Mouse (Mus musculus) layer of hippocampus, adult 9-11 months (tissue): ENCODE measurements around the gene Map1s.

Experiments
- DNase-seq: peaks from one replicate; pipeline ENCODE4 v3.0.0; 2022

Gene Map1s

DNA sequence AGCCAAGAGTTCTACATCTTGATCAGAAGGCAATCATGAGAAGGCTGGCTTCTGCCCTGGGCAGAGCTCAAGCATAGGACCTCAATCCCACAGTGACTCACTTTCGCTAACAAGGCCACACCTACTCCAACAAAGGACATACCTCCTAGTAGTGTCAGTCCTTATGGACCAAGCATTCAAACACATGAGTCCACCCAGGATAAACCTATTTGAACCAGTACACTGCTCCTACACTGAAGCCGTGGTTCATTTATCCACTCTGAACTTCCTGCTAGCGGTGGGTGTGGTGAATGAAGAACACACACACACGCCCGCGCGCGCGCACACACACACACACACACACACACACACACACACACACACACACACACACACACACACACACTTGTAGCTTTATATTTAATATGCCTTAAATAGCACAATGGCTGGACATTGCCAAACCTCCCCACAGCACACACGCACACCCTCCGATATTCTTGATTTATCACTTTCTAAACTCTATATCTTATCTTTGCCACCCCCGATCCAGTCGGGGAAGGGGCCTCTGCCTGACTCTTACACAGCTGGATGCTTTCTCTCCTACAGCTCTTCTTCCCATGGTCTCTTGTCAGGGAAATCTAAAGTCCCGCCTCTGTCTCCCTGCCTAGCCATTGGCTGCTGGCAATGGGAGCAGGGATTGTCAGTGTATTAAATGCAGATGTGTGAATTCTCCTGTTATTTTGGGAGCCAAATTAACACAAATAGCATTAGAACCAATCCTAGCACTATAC is 55.2 kb downstream of the Map1s start:
- no peak for DNase-seq

DNA sequence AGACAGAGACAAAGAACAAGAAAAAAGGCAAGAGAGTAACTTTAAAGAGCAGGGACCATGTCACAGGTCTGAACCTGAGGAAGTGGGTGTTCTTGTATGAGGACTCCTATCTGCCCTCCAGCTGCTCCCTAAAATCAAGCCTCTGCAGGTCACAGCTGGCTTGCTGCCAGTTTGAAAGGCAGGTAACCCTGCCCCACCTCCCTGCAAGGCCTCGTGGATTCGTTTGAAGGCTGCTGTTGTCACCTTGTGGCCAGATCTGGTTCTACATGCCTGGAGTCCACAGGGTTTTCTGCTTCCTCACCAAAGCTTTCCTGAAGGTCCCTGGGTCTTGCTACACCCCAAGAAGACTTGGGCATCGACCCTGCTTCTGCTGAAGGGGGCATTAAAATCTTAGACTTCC is 58.4 kb downstream of the Map1s start:
- DNase-seq, result no peak

- DNase-seq, result no peak
These were observed 59.1 kb downstream of the Map1s start for GRCm38 (mm10) chr8:70964861-70965260.
